Mouse (Mus musculus): ENCODE measurements around the gene Gm17455. TPM values are rescaled to one million over a fixed set of nuclear protein-coding genes. Genes with fewer than 3 reads are reported as not detected.

Gm17455 gene
- polyA plus RNA-seq, 2 experiments, result not detected

DNA sequence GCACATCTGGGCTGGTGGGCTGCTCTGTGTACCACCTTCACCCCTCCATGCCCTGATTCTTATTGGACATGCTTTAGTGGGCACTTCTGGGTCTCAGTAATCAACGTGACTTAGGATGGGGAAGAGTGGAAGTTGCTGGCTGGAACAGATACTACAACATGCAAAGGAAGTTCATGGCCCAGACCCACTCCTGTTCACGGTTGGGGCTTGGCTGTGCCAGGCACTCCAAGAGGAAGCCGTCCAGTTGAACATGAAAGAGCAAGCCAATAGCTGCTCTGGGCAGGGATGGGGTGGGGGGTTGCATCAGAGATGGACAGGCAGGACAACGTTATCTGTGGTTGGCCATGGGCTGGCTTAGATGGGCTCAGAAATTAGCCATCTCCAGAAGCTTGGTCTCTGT, 31.6 kb upstream of the Gm17455 start:
- no peaks in the 10 kb centered on the region for H3K9me3 ChIP-seq (ENCODE audit: control insufficient read depth, low read length)
- no peak overlapping the region for H3K4me2 ChIP-seq (ENCODE audit: low read depth)
- 16% methylated on average over 4 of the region's 4 CpGs for WGBS (ENCODE audit: insufficient replicate concordance)
- no peaks in the 10 kb centered on the region for H3K36me3 ChIP-seq (replicated peaks; ENCODE audit: control insufficient read depth, insufficient read depth, low read depth)
- no peak overlapping the region for H3K9ac ChIP-seq (replicated peaks)
- 0 out of 4 replicates have a peak, but pooled peaks cover 0 to 2% of the 10 kb centered on the region in 2 experiments for H3K4me1 ChIP-seq (replicated peaks; ENCODE audit: control insufficient read depth in 2 of 2, insufficient read depth in 2 of 2, low read length in 1 of 2)
- H3K27ac ChIP-seq, result no peak overlapping the region
- ATAC-seq (ENCODE audit: insufficient read depth) (no peak), DNase-seq (ENCODE audit: low read depth in 3 of 3, low spot score in 3 of 3) (no peak)
- no peaks in the 10 kb centered on the region for H3K27me3 ChIP-seq (ENCODE audit: control insufficient read depth, insufficient read depth, low read length)
- TF ChIP-seq CTCF (IDR thresholded peaks at IDR 0.05; ENCODE audit: low read depth) (no peak), EP300 (IDR thresholded peaks at IDR 0.05; ENCODE audit: low read depth) (no peak)
- no peak overlapping the region for H3K4me3 ChIP-seq (ENCODE audit: insufficient read depth in 1 of 2, low read depth in 2 of 2, low read length in 2 of 2)

DNA sequence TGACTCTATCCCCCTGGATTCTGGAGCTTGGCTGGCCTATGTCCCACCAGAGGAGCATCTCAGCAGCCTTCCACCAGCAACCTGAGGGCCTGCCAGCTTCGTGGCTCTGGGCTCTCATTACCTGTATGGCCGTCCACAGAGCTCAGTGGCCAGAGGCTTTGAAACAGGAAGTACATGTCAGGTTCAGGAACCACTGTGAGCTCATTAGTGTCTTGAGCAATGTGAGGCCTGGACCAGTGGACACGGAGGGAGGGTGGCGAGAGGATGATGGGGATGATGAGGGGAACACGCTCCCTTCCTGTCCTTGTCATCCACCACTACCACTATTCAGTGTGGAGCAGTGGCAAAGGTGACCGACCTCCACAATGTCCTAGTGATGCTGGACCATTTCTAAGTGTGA, 30.1 kb upstream of the Gm17455 start:
- H3K9ac ChIP-seq (replicated peaks), result no peak overlapping the region
- DNase-seq (ENCODE audit: low read depth in 3 of 3, low spot score in 3 of 3), result no peak
- H3K4me3 ChIP-seq (ENCODE audit: insufficient read depth in 1 of 2, low read depth in 2 of 2, low read length in 2 of 2), result no peak overlapping the region
- H3K36me3 ChIP-seq (replicated peaks; ENCODE audit: control insufficient read depth, insufficient read depth, low read depth), result no peaks in the 10 kb centered on the region
- ATAC-seq (ENCODE audit: insufficient read depth), result no peak
- no peak overlapping the region for H3K4me2 ChIP-seq (ENCODE audit: low read depth)
- no peaks in the 10 kb centered on the region for H3K9me3 ChIP-seq (ENCODE audit: control insufficient read depth, low read length)
- no peak overlapping the region for H3K27ac ChIP-seq
- no peaks in the 10 kb centered on the region for H3K27me3 ChIP-seq (ENCODE audit: control insufficient read depth, insufficient read depth, low read length)
- 0 out of 4 replicates have a peak, but pooled peaks cover 0 to 3% of the 10 kb centered on the region in 2 experiments for H3K4me1 ChIP-seq (replicated peaks; ENCODE audit: control insufficient read depth in 2 of 2, insufficient read depth in 2 of 2, low read length in 1 of 2)
- 46% methylated on average over 6 of the region's 6 CpGs for WGBS (ENCODE audit: insufficient replicate concordance)
- TF ChIP-seq EP300 (IDR thresholded peaks at IDR 0.05; ENCODE audit: low read depth) (no peak), CTCF (IDR thresholded peaks at IDR 0.05; ENCODE audit: low read depth) (no peak)

DNA sequence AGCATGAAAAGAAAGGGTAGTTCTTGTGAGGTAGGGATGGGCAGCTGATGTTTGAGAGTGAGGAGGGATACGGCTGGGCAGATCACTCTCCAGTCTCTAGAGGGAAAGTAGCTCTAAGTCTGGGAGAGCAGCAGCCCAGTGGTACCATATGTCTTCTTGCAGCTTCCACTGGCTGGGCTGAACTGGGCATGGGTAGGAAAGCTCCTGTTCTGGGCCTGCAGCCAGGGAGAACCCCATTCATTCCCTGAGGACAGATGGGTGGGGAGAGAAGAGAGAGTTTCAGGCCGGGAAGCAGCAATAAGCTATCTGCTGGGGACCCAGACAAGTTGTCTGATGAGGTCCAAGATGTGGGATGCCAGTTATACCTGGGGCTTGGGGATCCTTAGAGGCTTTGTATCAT, 29.4 kb upstream of the Gm17455 start:
- H3K9me3 ChIP-seq (ENCODE audit: control insufficient read depth, low read length), result no peaks in the 10 kb centered on the region
- no peak for DNase-seq (ENCODE audit: low read depth in 3 of 3, low spot score in 3 of 3)
- no peak overlapping the region for H3K9ac ChIP-seq (replicated peaks)
- TF ChIP-seq EP300 (IDR thresholded peaks at IDR 0.05; ENCODE audit: low read depth) (no peak), CTCF (IDR thresholded peaks at IDR 0.05; ENCODE audit: low read depth) (no peak)
- 56% methylated on average over 2 of the region's 2 CpGs for WGBS (ENCODE audit: insufficient replicate concordance)
- H3K36me3 ChIP-seq (replicated peaks; ENCODE audit: control insufficient read depth, insufficient read depth, low read depth), result no peaks in the 10 kb centered on the region
- H3K4me3 ChIP-seq (ENCODE audit: insufficient read depth in 1 of 2, low read depth in 2 of 2, low read length in 2 of 2), result no peak overlapping the region
- no peaks in the 10 kb centered on the region for H3K27me3 ChIP-seq (ENCODE audit: control insufficient read depth, insufficient read depth, low read length)
- H3K4me1 ChIP-seq (replicated peaks; ENCODE audit: control insufficient read depth in 2 of 2, insufficient read depth in 2 of 2, low read length in 1 of 2), result 0 out of 4 replicates have a peak, but pooled peaks cover 0 to 4% of the 10 kb centered on the region in 2 experiments
- H3K27ac ChIP-seq, result no peak overlapping the region
- ATAC-seq (ENCODE audit: insufficient read depth), result no peak
- H3K4me2 ChIP-seq (ENCODE audit: low read depth), result no peak overlapping the region

- Histone ChIP-seq H3K27ac (no peak overlapping the region), H3K4me1 (replicated peaks; ENCODE audit: control insufficient read depth in 2 of 2, insufficient read depth in 2 of 2, low read length in 1 of 2) (0 out of 4 replicates have a peak, but pooled peaks cover 0 to 4% of the 10 kb centered on the region in 2 experiments), H3K36me3 (replicated peaks; ENCODE audit: control insufficient read depth, insufficient read depth, low read depth) (no peaks in the 10 kb centered on the region), H3K9me3 (ENCODE audit: control insufficient read depth, low read length) (no peaks in the 10 kb centered on the region), H3K4me3 (ENCODE audit: insufficient read depth in 1 of 2, low read depth in 2 of 2, low read length in 2 of 2) (no peak overlapping the region), H3K9ac (replicated peaks) (no peak overlapping the region), H3K4me2 (ENCODE audit: low read depth) (no peak overlapping the region), H3K27me3 (ENCODE audit: control insufficient read depth, insufficient read depth, low read length) (no peaks in the 10 kb centered on the region)
- WGBS (ENCODE audit: insufficient replicate concordance), result 17% methylated on average over 5 of the region's 5 CpGs
- ATAC-seq (ENCODE audit: insufficient read depth) (no peak), DNase-seq (ENCODE audit: low read depth in 3 of 3, low spot score in 3 of 3) (no peak)
- no peak for TF ChIP-seq CTCF (IDR thresholded peaks at IDR 0.05; ENCODE audit: low read depth)
- no peak for TF ChIP-seq EP300 (IDR thresholded peaks at IDR 0.05; ENCODE audit: low read depth)
Observed at GRCm38 (mm10) chr10:60370601-60371061, 28.9 kb upstream of the Gm17455 start.

GRCm38 (mm10) chr10:60371596-60372386, 27.7 kb upstream of the Gm17455 start:
- Histone ChIP-seq H3K9me3 (ENCODE audit: control insufficient read depth, low read length) (no peaks in the 10 kb centered on the region), H3K4me1 (replicated peaks; ENCODE audit: control insufficient read depth in 2 of 2, insufficient read depth in 2 of 2, low read length in 1 of 2) (0 out of 4 replicates have a peak, but pooled peaks cover 0 to 4% of the 10 kb centered on the region in 2 experiments), H3K36me3 (replicated peaks; ENCODE audit: control insufficient read depth, insufficient read depth, low read depth) (no peaks in the 10 kb centered on the region), H3K27me3 (ENCODE audit: control insufficient read depth, insufficient read depth, low read length) (no peaks in the 10 kb centered on the region), H3K4me2 (ENCODE audit: low read depth) (no peak overlapping the region), H3K4me3 (ENCODE audit: insufficient read depth in 1 of 2, low read depth in 2 of 2, low read length in 2 of 2) (no peak overlapping the region), H3K9ac (replicated peaks) (no peak overlapping the region), H3K27ac (no peak overlapping the region)
- 23% methylated on average over 5 of the region's 5 CpGs for WGBS (ENCODE audit: insufficient replicate concordance)
- TF ChIP-seq EP300 (IDR thresholded peaks at IDR 0.05; ENCODE audit: low read depth) (no peak), CTCF (IDR thresholded peaks at IDR 0.05; ENCODE audit: low read depth) (no peak)
- DNase-seq (ENCODE audit: low read depth in 3 of 3, low spot score in 3 of 3) (no peak), ATAC-seq (ENCODE audit: insufficient read depth) (no peak)

All from liver, embryonic 14.5 days (tissue).